Comparison of ENCODE assay signal across 12 mouse cellular contexts in genomic region chr15:77226831-77227354, GRCm38 (mm10).
DNase-seq lines count a peak whose midpoint lies in the region; ATAC-seq and TF ChIP-seq lines count a peak whose summit lies in the region.
"Had no signal": no experiment of that assay in that cellular context is flagged by ENCODE, and none has a peak within 500 bp of the region (broad histone marks: within the 10 kb centered on the region; RNA-seq: fewer than 3 reads in every experiment).

No protein-coding gene starts in this region.

- no peaks in the 10 kb centered on the region for H3K36me3 ChIP-seq in forebrain, embryonic 16.5 days (ENCODE audit: control insufficient read depth, insufficient read depth)
- H3K36me3 ChIP-seq in forebrain, postnatal 0 days (ENCODE audit: insufficient read depth) = no peaks in the 10 kb centered on the region
- H3K36me3 ChIP-seq in stomach, embryonic 15.5 days = no peaks in the 10 kb centered on the region

- H3K4me1 ChIP-seq in forebrain, embryonic 16.5 days (replicated peaks; ENCODE audit: control insufficient read depth, insufficient read depth, low read length) = no peaks in the 10 kb centered on the region
- H3K4me1 ChIP-seq in forebrain, postnatal 0 days (ENCODE audit: insufficient read depth) = 0 out of 2 replicates have a peak, but pooled peaks cover 4% of the 10 kb centered on the region
- peaks cover 4% of the 10 kb centered on the region; the same call in 1 of the 2 replicates for H3K4me1 ChIP-seq in stomach, embryonic 15.5 days

- WGBS in forebrain, embryonic 16.5 days = 51% methylated on average over 7 of the region's 7 CpGs
- WGBS in forebrain, postnatal 0 days = 50% methylated on average over 7 of the region's 7 CpGs
- WGBS in stomach, embryonic 15.5 days = 43% methylated on average over 7 of the region's 7 CpGs

- H3K9me3 ChIP-seq in forebrain, embryonic 16.5 days (ENCODE audit: control insufficient read depth, low read length) = no peaks in the 10 kb centered on the region
- H3K9me3 ChIP-seq in forebrain, postnatal 0 days (ENCODE audit: low read length) = no peaks in the 10 kb centered on the region
- no peaks in the 10 kb centered on the region for H3K9me3 ChIP-seq in stomach, embryonic 15.5 days

- no peaks in the 10 kb centered on the region for H3K27me3 ChIP-seq in forebrain, embryonic 16.5 days (replicated peaks; ENCODE audit: control insufficient read depth, insufficient read depth, low read length)
- H3K27me3 ChIP-seq in forebrain, postnatal 0 days (ENCODE audit: insufficient read depth, low read length) = no peaks in the 10 kb centered on the region
- no peaks in the 10 kb centered on the region for H3K27me3 ChIP-seq in stomach, embryonic 15.5 days (replicated peaks)
- H3K27me3 ChIP-seq: Patski had no signal

- H3K27ac ChIP-seq in forebrain, embryonic 16.5 days (ENCODE audit: low read length) = no peak overlapping the region
- H3K27ac ChIP-seq in forebrain, postnatal 0 days (ENCODE audit: low read depth, low read length) = no peak overlapping the region
- H3K27ac ChIP-seq in left cerebral cortex, adult 2 months = 0 out of 2 replicates have a peak overlapping the region, but pooled peaks have one; percentile 20
- peak overlapping the region; percentile 3; the same call in 1 of the 2 replicates for H3K27ac ChIP-seq in stomach, embryonic 15.5 days
- H3K27ac ChIP-seq: liver, embryonic 14.5 days had no signal

- intact Hi-C loops in left cerebral cortex, adult 2 months (cut with DNase I) = no loop called here
- intact Hi-C loops in left cerebral cortex, postnatal 14 days (cut with DNase I) = loop anchor here (5.0 kb wide), 1 partner anchor 130 kb away; no protein-coding TSS in a partner anchor

- no peak for TF ChIP-seq CTCF in forebrain, postnatal 0 days (IDR thresholded peaks at IDR 0.05; ENCODE audit: low read depth)
- TF ChIP-seq CTCF in left cerebral cortex, adult 2 months (IDR thresholded peaks at IDR 0.05) = no peak

- H3K4me2 ChIP-seq in forebrain, embryonic 16.5 days (ENCODE audit: low read length) = no peak overlapping the region
- no peak overlapping the region for H3K4me2 ChIP-seq in forebrain, postnatal 0 days (ENCODE audit: low read depth)
- H3K4me2 ChIP-seq in stomach, embryonic 15.5 days = no peak overlapping the region

- no peak for DNase-seq in forebrain, postnatal 0 days
- DNase-seq in left cerebral cortex, adult 2 months (ENCODE audit: extremely low spot score in 1 of 2, low spot score in 2 of 2) = no peak
- DNase-seq in left cerebral cortex, postnatal 14 days (ENCODE audit: low spot score in 2 of 2) = no peak
- peak; percentile 11 for DNase-seq in gastrocnemius, postnatal 10 days
- no peak for DNase-seq in ovary, postnatal 36 days (ENCODE audit: low spot score)
- DNase-seq: adrenal gland, postnatal 25 days; kidney, postnatal 10 days; right cerebral cortex, postnatal 14 days had no signal

- H3K9ac ChIP-seq in forebrain, embryonic 16.5 days (replicated peaks; ENCODE audit: low read depth, low read length) = no peak overlapping the region
- no peak overlapping the region for H3K9ac ChIP-seq in forebrain, postnatal 0 days
- H3K9ac ChIP-seq in stomach, embryonic 15.5 days = no peak overlapping the region
- H3K9ac ChIP-seq: liver, embryonic 14.5 days had no signal

- no peak overlapping the region for H3K4me3 ChIP-seq in forebrain, embryonic 16.5 days (replicated peaks; ENCODE audit: low read length)
- H3K4me3 ChIP-seq in forebrain, postnatal 0 days (ENCODE audit: low read depth, low read length) = no peak overlapping the region
- no peak overlapping the region for H3K4me3 ChIP-seq in left cerebral cortex, adult 2 months
- H3K4me3 ChIP-seq in stomach, embryonic 15.5 days (replicated peaks) = no peak overlapping the region

- peak; percentile 33; the same call in 1 of the 2 replicates for ATAC-seq in forebrain, embryonic 16.5 days
- no peak for ATAC-seq in forebrain, postnatal 0 days
- ATAC-seq in stomach, embryonic 15.5 days (ENCODE audit: insufficient read depth, low FRiP score, low read depth) = no peak
- ATAC-seq: Patski had no signal

Comparison
In these comparisons a context has a peak if more than half of its experiments do, and no peak if none do; other contexts are left out.
1. H3K27ac ChIP-seq: peak in left cerebral cortex, adult 2 months (single experiment) and stomach, embryonic 15.5 days (single experiment); none in forebrain, embryonic 16.5 days (single experiment) and forebrain, postnatal 0 days (single experiment).